Mouse (Mus musculus) forebrain, postnatal 0 days (tissue): ENCODE measurements around the gene Asphd2. TPM values are rescaled to one million over a fixed set of nuclear protein-coding genes. Genes with fewer than 3 reads are reported as not detected.
A peak's percentile ranks its signal among the peaks of the same experiment; 100 is the strongest.

ENCODE experiments used
- ATAC-seq: fragments of 200-750 bp; cut with Nextera tagmentation; 2 replicates; pipeline ENCODE4 v1.8.0; 2017; ENCODE audit warnings: mild to moderate bottlenecking, moderate library complexity
- DNase-seq: peaks from one replicate; pipeline ENCODE4 v3.0.0-alpha.2; 2015
- H3K27ac ChIP-seq: fragments of 300-500 bp; sonication (generic); 2 replicates; pipeline ENCODE4 v1.5.1; 2014; ENCODE audit warnings: low read depth, mild to moderate bottlenecking, antibody characterized with exemption, low read length, moderate library complexity, mixed read lengths
- H3K27me3 ChIP-seq: fragments of 300-500 bp; sonication (generic); 2 replicates; pipeline ENCODE4 v1.6.1; 2014; ENCODE audit warnings: mild to moderate bottlenecking, low read length, mixed read lengths; ENCODE audit not compliant: insufficient read depth
- H3K36me3 ChIP-seq: fragments of 300-500 bp; sonication (generic); 2 replicates; pipeline ENCODE4 v1.6.1; 2014; ENCODE audit warnings: mild to moderate bottlenecking, moderate library complexity; ENCODE audit not compliant: insufficient read depth
- H3K4me1 ChIP-seq: fragments of 300-500 bp; sonication (generic); 2 replicates; pipeline ENCODE4 v1.6.1; 2014; ENCODE audit warnings: antibody characterized with exemption; ENCODE audit not compliant: insufficient read depth
- H3K4me2 ChIP-seq: fragments of 300-500 bp; sonication (generic); 2 replicates; pipeline ENCODE4 v1.6.1; 2014; ENCODE audit warnings: low read depth, mild to moderate bottlenecking, moderate library complexity
- H3K4me3 ChIP-seq: fragments of 300-500 bp; sonication (generic); 2 replicates; pipeline ENCODE4 v1.5.1; 2014; ENCODE audit warnings: low read depth, low read length, mixed read lengths
- H3K9ac ChIP-seq: fragments of 300-500 bp; sonication (generic); 2 replicates; pipeline ENCODE4 v1.6.1; 2014; ENCODE audit warnings: mild to moderate bottlenecking
- H3K9me3 ChIP-seq: fragments of 300-500 bp; sonication (generic); 2 replicates; pipeline ENCODE4 v1.6.1; 2016; ENCODE audit warnings: low read length
- CTCF ChIP-seq: sonication (generic); IDR thresholded peaks from 2 replicates; pipeline ENCODE4 v1.5.1; 2016; ENCODE audit warnings: antibody characterized with exemption, control low read depth, low read depth
- WGBS: fragments of 180-500 bp; shearing (Covaris S2); extraction: QIAGEN DNeasy Blood & Tissue Kit; methylation state at CpG from one replicate; pipeline ENCODE4 v1.1.7; 2014; 5-methylcytosine and 5-hydroxymethylcytosine counted together
- polyA plus RNA-seq: library from polyadenylated mRNA; unstranded; fragments of >200 nt; fragmentation: Nextera tagmentation; extraction: Ambion mirVana; gene quantifications from 2 replicates; pipeline ENCODE4 v1.2.1, GENCODE M21; 2015
- total RNA-seq: library from RNA; depleted of rRNA; stranded (reverse); fragments of >200 nt; gene quantifications from 2 replicates; pipeline ENCODE4 v1.2.3, GENCODE M21; 2014

Gene Asphd2
- total and polyA plus RNA-seq, 2 experiments from 2014 or later: 128 to 138 TPM

- no peaks in the 10 kb centered on the region for H3K27me3 ChIP-seq
- H3K9ac ChIP-seq: 0 out of 2 replicates have a peak overlapping the region, but pooled peaks have one; percentile 3
- H3K36me3 ChIP-seq: peaks cover 72% of the 10 kb centered on the region
- no peak overlapping the region for H3K27ac ChIP-seq
- DNase-seq: no peak
- no peak overlapping the region for H3K4me2 ChIP-seq
- no peak for ATAC-seq
- WGBS: 83% methylated on average over 13 of the region's 13 CpGs
- peaks cover 11% of the 10 kb centered on the region; the same call in 1 of the 2 replicates for H3K4me1 ChIP-seq
- no peaks in the 10 kb centered on the region for H3K9me3 ChIP-seq
- no peak overlapping the region for H3K4me3 ChIP-seq
- no peak for TF ChIP-seq CTCF
Observed at GRCm38 (mm10) chr5:112369326-112369725, 25.3 kb downstream of the Asphd2 start.

- no peak overlapping the region for H3K9ac ChIP-seq
- no peak for TF ChIP-seq CTCF
- H3K27me3 ChIP-seq: no peaks in the 10 kb centered on the region
- H3K9me3 ChIP-seq: no peaks in the 10 kb centered on the region
- ATAC-seq (no peak), DNase-seq (peak; percentile 24)
- peaks cover 70% of the 10 kb centered on the region for H3K36me3 ChIP-seq
- no peak overlapping the region for H3K4me2 ChIP-seq
- no peak overlapping the region for H3K27ac ChIP-seq
- WGBS: 70% methylated on average over 10 of the region's 10 CpGs
- no peak overlapping the region for H3K4me3 ChIP-seq
- peaks cover 11% of the 10 kb centered on the region; the same call in 1 of the 2 replicates for H3K4me1 ChIP-seq
Observed at GRCm38 (mm10) chr5:112368666-112369065, 26.0 kb downstream of the Asphd2 start.

DNA sequence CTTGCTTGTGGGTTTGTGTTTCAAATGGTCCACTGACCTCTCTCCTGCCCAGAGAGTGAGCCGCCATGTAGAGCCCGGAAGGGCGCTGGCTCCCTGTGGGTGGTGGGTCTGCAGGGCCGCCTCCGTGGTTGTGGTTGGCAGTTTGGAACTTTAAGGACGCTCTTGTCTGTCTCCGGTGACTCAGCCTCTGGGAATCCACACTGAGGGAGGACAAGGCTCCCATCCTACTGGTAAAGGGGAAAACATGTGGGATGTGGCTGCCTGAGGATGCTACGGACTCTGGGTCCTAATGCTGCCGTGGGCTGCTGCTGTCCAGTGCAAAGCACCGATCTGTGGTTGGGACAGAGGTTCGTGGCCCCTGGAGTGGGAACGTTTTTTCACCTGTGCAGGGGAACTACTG, 26.7 kb downstream of the Asphd2 start:
- ATAC-seq: no peak
- Histone ChIP-seq H3K27ac (no peak overlapping the region), H3K9me3 (no peaks in the 10 kb centered on the region), H3K36me3 (peaks cover 73% of the 10 kb centered on the region), H3K4me1 (peaks cover 11% of the 10 kb centered on the region; the same call in 1 of the 2 replicates), H3K27me3 (no peaks in the 10 kb centered on the region), H3K9ac (no peak overlapping the region), H3K4me2 (no peak overlapping the region), H3K4me3 (no peak overlapping the region)
- no peak for DNase-seq
- WGBS: 91% methylated on average over 12 of the region's 12 CpGs
- TF ChIP-seq CTCF: no peak

GRCm38 (mm10) chr5:112367338-112367737, 27.3 kb downstream of the Asphd2 start:
- Histone ChIP-seq H3K4me2 (no peak overlapping the region), H3K9me3 (no peaks in the 10 kb centered on the region), H3K9ac (no peak overlapping the region), H3K36me3 (peaks cover 74% of the 10 kb centered on the region), H3K27me3 (no peaks in the 10 kb centered on the region), H3K4me3 (no peak overlapping the region), H3K27ac (no peak overlapping the region), H3K4me1 (peaks cover 7% of the 10 kb centered on the region; the same call in 1 of the 2 replicates)
- peak; percentile 37; the same call in 1 of the 2 replicates for TF ChIP-seq CTCF
- no peak for ATAC-seq
- no peak for DNase-seq
- 84% methylated on average over 4 of the region's 4 CpGs for WGBS

DNA sequence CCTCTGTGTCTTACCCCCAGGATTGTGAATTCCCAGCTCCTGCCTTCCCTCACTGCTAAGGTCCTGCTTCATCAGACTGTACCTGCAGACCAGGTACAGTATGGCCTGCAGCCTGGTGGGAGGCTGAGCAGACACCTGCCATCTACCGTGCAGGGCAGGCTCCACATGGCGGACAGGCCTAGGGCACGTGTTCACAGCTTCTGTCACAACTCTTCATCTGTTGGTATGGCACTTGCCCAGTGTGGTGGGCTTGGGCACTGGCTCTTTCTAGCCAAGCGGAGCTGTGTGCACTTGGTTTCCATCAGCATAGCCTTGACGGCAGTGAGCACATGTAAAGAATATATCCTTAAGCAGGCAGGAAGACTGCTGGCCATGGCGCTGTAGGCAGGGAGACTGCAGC, 27.8 kb downstream of the Asphd2 start:
- WGBS: 85% methylated on average over 6 of the region's 6 CpGs

GRCm38 (mm10) chr5:112364184-112364797, 30.4 kb downstream of the Asphd2 start:
- ATAC-seq (no peak), DNase-seq (no peak)
- no peak overlapping the region for H3K9ac ChIP-seq
- H3K27ac ChIP-seq: no peak overlapping the region
- 80% methylated on average over 10 of the region's 10 CpGs for WGBS
- H3K36me3 ChIP-seq: peaks cover 56% of the 10 kb centered on the region
- H3K9me3 ChIP-seq: no peaks in the 10 kb centered on the region
- TF ChIP-seq CTCF: no peak
- H3K4me1 ChIP-seq: no peaks in the 10 kb centered on the region
- H3K27me3 ChIP-seq: no peaks in the 10 kb centered on the region
- no peak overlapping the region for H3K4me3 ChIP-seq
- H3K4me2 ChIP-seq: no peak overlapping the region

More for the DNA sequence above, 27.8 kb downstream of the Asphd2 start:
- ATAC-seq: no peak
- Histone ChIP-seq H3K36me3 (peaks cover 74% of the 10 kb centered on the region), H3K4me1 (peaks cover 4% of the 10 kb centered on the region; the same call in 1 of the 2 replicates), H3K27me3 (no peaks in the 10 kb centered on the region), H3K4me2 (no peak overlapping the region), H3K4me3 (no peak overlapping the region), H3K27ac (no peak overlapping the region), H3K9ac (no peak overlapping the region), H3K9me3 (no peaks in the 10 kb centered on the region)
- no peak for TF ChIP-seq CTCF
- no peak for DNase-seq

GRCm38 (mm10) chr5:112360077-112360476, 34.6 kb downstream of the Asphd2 start:
- no peak overlapping the region for H3K4me2 ChIP-seq
- 93% methylated on average over 3 of the region's 3 CpGs for WGBS
- TF ChIP-seq CTCF: no peak
- peaks cover 35% of the 10 kb centered on the region for H3K36me3 ChIP-seq
- H3K9me3 ChIP-seq: no peaks in the 10 kb centered on the region
- ATAC-seq (no peak), DNase-seq (no peak)
- no peak overlapping the region for H3K9ac ChIP-seq
- no peak overlapping the region for H3K4me3 ChIP-seq
- H3K27me3 ChIP-seq: no peaks in the 10 kb centered on the region
- H3K27ac ChIP-seq: no peak overlapping the region
- no peaks in the 10 kb centered on the region for H3K4me1 ChIP-seq
